Mouse (Mus musculus): Measurements from ENCODE around the gene Gpc5. TPM values are rescaled to one million over a fixed set of nuclear protein-coding genes. Genes with fewer than 3 reads are reported as not detected.

Gene Gpc5
- polyA plus RNA-seq, 1 experiment from 2014 or later: 0.05 TPM

- H3K4me2 ChIP-seq: no peak overlapping the region
- H3K27ac ChIP-seq: no peak overlapping the region
- no peak overlapping the region for H3K9ac ChIP-seq
- no peaks in the 10 kb centered on the region for H3K4me1 ChIP-seq (replicated peaks)
- WGBS (ENCODE audit: insufficient replicate concordance): 62% methylated on average over 2 of the region's 2 CpGs
- H3K4me3 ChIP-seq (replicated peaks): no peak overlapping the region
- H3K27me3 ChIP-seq: no peaks in the 10 kb centered on the region
- ATAC-seq (ENCODE audit: low read depth) (no peak), DNase-seq (no peak)
- H3K36me3 ChIP-seq: no peaks in the 10 kb centered on the region
- H3K9me3 ChIP-seq (replicated peaks): no peaks in the 10 kb centered on the region
Measured at GRCm38 (mm10) chr14:115581256-115581633, 489.2 kb downstream of the Gpc5 start.

DNA sequence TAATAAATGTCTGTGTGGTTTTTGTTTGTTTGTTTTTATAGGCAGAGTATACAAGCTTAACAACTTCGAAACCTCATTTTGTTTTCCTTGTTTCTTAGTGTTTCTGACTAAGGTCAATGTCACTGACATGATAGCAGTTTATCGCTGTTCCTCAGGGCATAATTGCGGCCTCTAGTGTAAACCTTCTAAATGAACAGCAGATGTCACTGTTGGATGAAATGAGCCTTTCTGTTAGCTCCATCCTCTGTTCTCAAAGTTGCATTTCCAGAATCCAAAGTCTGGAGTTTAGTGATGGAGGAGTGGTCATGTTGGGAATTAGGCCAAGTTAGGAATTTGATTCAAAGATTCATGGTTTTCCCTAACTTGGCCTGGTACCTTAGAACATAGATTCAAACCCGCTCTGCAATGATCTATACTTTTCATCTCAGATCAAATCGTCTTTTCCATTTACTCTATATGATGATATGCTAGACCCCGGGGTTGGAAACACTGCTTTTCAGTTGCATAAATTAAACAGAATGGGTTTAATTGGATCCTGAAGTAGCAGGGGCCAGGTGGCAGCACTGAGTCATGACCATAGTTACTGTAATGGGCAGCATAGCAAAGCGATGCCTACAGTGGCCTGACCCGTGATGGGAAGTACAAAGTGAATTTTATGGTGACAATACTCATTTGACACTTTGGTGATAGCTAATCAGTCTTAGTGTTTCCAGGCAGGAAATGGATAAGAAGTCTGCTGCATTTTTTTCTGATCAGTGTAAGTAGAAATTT, 508.4 kb downstream of the Gpc5 start:
- Histone ChIP-seq H3K36me3 (no peaks in the 10 kb centered on the region), H3K27ac (no peak overlapping the region), H3K27me3 (no peaks in the 10 kb centered on the region), H3K4me1 (replicated peaks) (no peaks in the 10 kb centered on the region), H3K4me3 (replicated peaks) (no peak overlapping the region), H3K9ac (no peak overlapping the region), H3K9me3 (replicated peaks) (no peaks in the 10 kb centered on the region), H3K4me2 (no peak overlapping the region)
- DNase-seq (no peak), ATAC-seq (ENCODE audit: low read depth) (no peak)
- 57% methylated on average over 8 of the region's 8 CpGs for WGBS (ENCODE audit: insufficient replicate concordance)

- ATAC-seq (ENCODE audit: low read depth) (no peak), DNase-seq (no peak)
- 49% methylated on average over 4 of the region's 4 CpGs for WGBS (ENCODE audit: insufficient replicate concordance)
- Histone ChIP-seq H3K27ac (no peak overlapping the region), H3K4me3 (replicated peaks) (no peak overlapping the region), H3K36me3 (no peaks in the 10 kb centered on the region), H3K27me3 (no peaks in the 10 kb centered on the region), H3K9me3 (replicated peaks) (no peaks in the 10 kb centered on the region), H3K4me1 (replicated peaks) (no peaks in the 10 kb centered on the region), H3K9ac (no peak overlapping the region), H3K4me2 (no peak overlapping the region)
Measured at GRCm38 (mm10) chr14:115614154-115614553, 522.1 kb downstream of the Gpc5 start.

GRCm38 (mm10) chr14:115616305-115616704, 524.3 kb downstream of the Gpc5 start:
- DNase-seq (no peak), ATAC-seq (ENCODE audit: low read depth) (no peak)
- Histone ChIP-seq H3K9ac (no peak overlapping the region), H3K27me3 (no peaks in the 10 kb centered on the region), H3K9me3 (replicated peaks) (no peaks in the 10 kb centered on the region), H3K36me3 (no peaks in the 10 kb centered on the region), H3K4me3 (replicated peaks) (no peak overlapping the region), H3K4me1 (replicated peaks) (no peaks in the 10 kb centered on the region), H3K27ac (no peak overlapping the region), H3K4me2 (no peak overlapping the region)
- 48% methylated on average over 2 of the region's 2 CpGs for whole genome bisulfite sequencing (ENCODE audit: insufficient replicate concordance)

DNA sequence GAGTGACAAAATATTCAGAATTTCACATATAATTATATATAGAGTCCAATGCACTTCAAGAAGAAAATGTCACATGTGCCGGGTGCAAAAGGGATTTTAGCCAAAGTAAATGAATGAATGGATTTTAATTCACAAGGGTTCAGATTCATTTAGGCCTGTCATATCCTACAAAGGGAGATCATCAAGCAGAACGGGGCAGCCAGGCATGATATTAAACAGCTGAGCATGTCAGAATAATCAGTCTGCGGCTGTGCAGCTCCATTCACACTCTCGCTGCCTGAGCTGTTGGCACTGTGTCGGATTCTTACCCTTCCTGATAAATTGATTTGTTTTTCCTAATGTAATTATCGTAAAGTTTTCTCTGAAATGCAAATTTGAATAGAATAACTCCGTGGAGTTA, 524.8 kb downstream of the Gpc5 start:
- ATAC-seq (ENCODE audit: low read depth): no peak
- Histone ChIP-seq H3K4me2 (no peak overlapping the region), H3K9me3 (replicated peaks) (no peaks in the 10 kb centered on the region), H3K27ac (no peak overlapping the region), H3K27me3 (no peaks in the 10 kb centered on the region), H3K36me3 (no peaks in the 10 kb centered on the region), H3K9ac (no peak overlapping the region), H3K4me3 (replicated peaks) (no peak overlapping the region), H3K4me1 (replicated peaks) (no peaks in the 10 kb centered on the region)
- WGBS (ENCODE audit: insufficient replicate concordance): 57% methylated on average over 7 of the region's 7 CpGs
- DNase-seq: no peak

DNA sequence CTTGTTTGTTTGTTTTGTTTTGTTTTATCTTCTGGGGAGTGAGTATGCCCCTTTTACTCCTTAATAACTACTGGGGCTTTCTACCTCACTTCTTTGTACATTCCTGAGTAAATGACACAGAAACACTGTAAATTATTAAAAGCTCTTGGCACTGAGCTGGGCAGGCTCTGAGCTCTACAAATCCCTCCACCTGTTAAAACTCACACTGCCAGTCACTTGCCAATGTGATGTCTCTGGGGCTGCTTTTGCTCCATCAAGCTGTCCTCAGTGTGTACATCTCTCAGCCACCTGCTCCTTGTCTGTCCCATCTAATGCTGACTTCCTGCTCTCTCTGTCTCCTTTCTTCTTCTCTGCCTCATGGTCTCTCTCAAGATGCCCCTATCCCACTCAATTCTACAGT, 528.5 kb downstream of the Gpc5 start:
- H3K4me2 ChIP-seq: no peak overlapping the region
- no peak overlapping the region for H3K27ac ChIP-seq
- no peak overlapping the region for H3K9ac ChIP-seq
- H3K9me3 ChIP-seq (replicated peaks): no peaks in the 10 kb centered on the region
- H3K4me3 ChIP-seq (replicated peaks): no peak overlapping the region
- no peaks in the 10 kb centered on the region for H3K27me3 ChIP-seq
- no peaks in the 10 kb centered on the region for H3K36me3 ChIP-seq
- no peak for DNase-seq
- H3K4me1 ChIP-seq (replicated peaks): no peaks in the 10 kb centered on the region
- ATAC-seq (ENCODE audit: low read depth): no peak

- Histone ChIP-seq H3K27ac (no peak overlapping the region), H3K36me3 (no peaks in the 10 kb centered on the region), H3K4me2 (no peak overlapping the region), H3K9me3 (replicated peaks) (no peaks in the 10 kb centered on the region), H3K9ac (no peak overlapping the region), H3K27me3 (no peaks in the 10 kb centered on the region), H3K4me1 (replicated peaks) (no peaks in the 10 kb centered on the region), H3K4me3 (replicated peaks) (no peak overlapping the region)
- no peak for ATAC-seq (ENCODE audit: low read depth)
- no peak for DNase-seq
- WGBS (ENCODE audit: insufficient replicate concordance): 70% methylated on average over 7 of the region's 7 CpGs
Measured at GRCm38 (mm10) chr14:115631160-115631898, 539.3 kb downstream of the Gpc5 start.

DNA sequence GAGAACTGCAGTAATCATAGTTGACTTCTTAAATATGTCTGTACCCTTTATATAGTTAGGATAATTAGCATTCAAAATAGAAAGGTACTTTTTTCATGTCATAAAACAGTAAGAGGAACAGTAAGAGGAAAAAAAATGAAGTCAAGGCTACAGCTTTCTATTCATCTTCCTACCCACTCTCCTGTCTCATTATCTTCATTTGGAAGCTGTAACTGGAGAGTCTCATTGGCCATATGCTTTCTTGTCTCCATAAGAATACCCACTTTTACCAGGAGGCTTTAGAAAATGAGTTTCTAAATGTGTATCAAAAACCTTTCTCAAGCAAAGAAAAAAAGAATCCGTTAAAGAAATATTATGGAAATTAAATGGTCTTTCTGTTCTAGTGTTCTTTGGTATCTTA, 541.3 kb downstream of the Gpc5 start:
- Histone ChIP-seq H3K9me3 (replicated peaks) (no peaks in the 10 kb centered on the region), H3K27me3 (no peaks in the 10 kb centered on the region), H3K4me3 (replicated peaks) (no peak overlapping the region), H3K9ac (no peak overlapping the region), H3K4me1 (replicated peaks) (no peaks in the 10 kb centered on the region), H3K27ac (no peak overlapping the region), H3K4me2 (no peak overlapping the region), H3K36me3 (no peaks in the 10 kb centered on the region)
- DNase-seq: no peak
- no peak for ATAC-seq (ENCODE audit: low read depth)
- WGBS (ENCODE audit: insufficient replicate concordance): 65% methylated on average over 1 of the region's 1 CpGs

- ATAC-seq (ENCODE audit: low read depth) (no peak), DNase-seq (no peak)
- no peaks in the 10 kb centered on the region for H3K4me1 ChIP-seq (replicated peaks)
- no peak overlapping the region for H3K4me2 ChIP-seq
- H3K4me3 ChIP-seq (replicated peaks): no peak overlapping the region
- WGBS (ENCODE audit: insufficient replicate concordance): 69% methylated on average over 2 of the region's 2 CpGs
- no peak overlapping the region for H3K9ac ChIP-seq
- H3K9me3 ChIP-seq (replicated peaks): no peaks in the 10 kb centered on the region
- H3K36me3 ChIP-seq: no peaks in the 10 kb centered on the region
- no peaks in the 10 kb centered on the region for H3K27me3 ChIP-seq
- no peak overlapping the region for H3K27ac ChIP-seq
Measured at GRCm38 (mm10) chr14:115679875-115680274, 587.9 kb downstream of the Gpc5 start.

DNA sequence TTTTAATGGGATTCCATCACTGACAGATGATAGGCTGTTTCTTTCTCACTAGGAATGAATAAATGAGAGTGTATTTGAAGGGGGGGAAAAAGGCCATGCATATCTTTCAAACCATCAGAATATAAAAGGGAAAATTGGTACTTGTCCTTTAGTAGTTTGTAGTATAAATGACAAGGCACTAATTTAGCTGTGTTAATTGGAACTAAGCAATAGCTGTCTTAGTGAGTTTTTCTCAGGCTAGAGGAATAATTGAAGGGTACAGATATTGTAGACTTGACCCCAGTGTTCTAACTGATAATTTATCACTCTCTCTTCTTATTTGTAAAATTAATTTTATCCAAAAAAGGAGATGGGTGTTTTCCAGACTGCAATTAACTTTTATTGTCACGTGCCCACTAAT, 654.0 kb downstream of the Gpc5 start:
- no peaks in the 10 kb centered on the region for H3K27me3 ChIP-seq
- no peak for ATAC-seq (ENCODE audit: low read depth)
- no peak overlapping the region for H3K4me2 ChIP-seq
- H3K4me1 ChIP-seq (replicated peaks): no peaks in the 10 kb centered on the region
- 72% methylated on average over 1 of the region's 1 CpGs for WGBS (ENCODE audit: insufficient replicate concordance)
- H3K36me3 ChIP-seq: no peaks in the 10 kb centered on the region
- H3K9ac ChIP-seq: no peak overlapping the region
- no peak overlapping the region for H3K4me3 ChIP-seq (replicated peaks)
- H3K27ac ChIP-seq: no peak overlapping the region
- no peaks in the 10 kb centered on the region for H3K9me3 ChIP-seq (replicated peaks)
- no peak for DNase-seq

- no peak overlapping the region for H3K9ac ChIP-seq
- no peak overlapping the region for H3K4me3 ChIP-seq (replicated peaks)
- no peak overlapping the region for H3K27ac ChIP-seq
- no peaks in the 10 kb centered on the region for H3K4me1 ChIP-seq (replicated peaks)
- 40% methylated on average over 5 of the region's 5 CpGs for WGBS (ENCODE audit: insufficient replicate concordance)
- H3K9me3 ChIP-seq (replicated peaks): 0 out of 2 replicates have a peak, but pooled peaks cover 2% of the 10 kb centered on the region
- H3K27me3 ChIP-seq: no peaks in the 10 kb centered on the region
- DNase-seq (no peak), ATAC-seq (ENCODE audit: low read depth) (no peak)
- no peak overlapping the region for H3K4me2 ChIP-seq
- H3K36me3 ChIP-seq: no peaks in the 10 kb centered on the region
Measured at GRCm38 (mm10) chr14:115760241-115760640, 668.2 kb downstream of the Gpc5 start.

Data from liver, embryonic 13.5 days (tissue).